Mouse (Mus musculus) forebrain, embryonic 15.5 days (tissue): ENCODE measurements at regions not wholly inside any gene's neighbourhood (a gene's known extent, or its start where the extent isn't known, plus 50 kb on each side); places are given as distances from the start of the nearest gene placed in this dataset.
A peak's percentile ranks its signal among the peaks of the same experiment; 100 is the strongest.

Experiments
- ATAC-seq: fragments of 200-750 bp; cut with Nextera tagmentation; replicated peaks from 2 replicates; pipeline ENCODE4 v1.8.0; 2017; ENCODE audit warnings: mild to moderate bottlenecking, moderate TSS enrichment, moderate library complexity
- H3K27ac ChIP-seq: fragments of 300-500 bp; sonication (generic); replicated peaks from 2 replicates; pipeline ENCODE4 v1.5.1; 2015; ENCODE audit warnings: mild to moderate bottlenecking, inconsistent platforms
- H3K27me3 ChIP-seq: fragments of 300-500 bp; sonication (generic); 2 replicates; pipeline ENCODE4 v1.6.1; 2015; ENCODE audit warnings: inconsistent platforms
- H3K36me3 ChIP-seq: fragments of 300-500 bp; sonication (generic); 2 replicates; pipeline ENCODE4 v1.6.1; 2015; ENCODE audit warnings: mild to moderate bottlenecking, inconsistent platforms
- H3K4me1 ChIP-seq: fragments of 300-500 bp; sonication (generic); 2 replicates; pipeline ENCODE4 v1.6.1; 2015; ENCODE audit warnings: inconsistent platforms
- H3K4me2 ChIP-seq: fragments of 300-500 bp; sonication (generic); replicated peaks from 2 replicates; pipeline ENCODE4 v1.6.1; 2015; ENCODE audit warnings: mild to moderate bottlenecking, inconsistent platforms
- H3K4me3 ChIP-seq: fragments of 300-500 bp; sonication (generic); 2 replicates; pipeline ENCODE4 v1.5.1; 2015; ENCODE audit warnings: mild to moderate bottlenecking, inconsistent platforms
- H3K9ac ChIP-seq: fragments of 300-500 bp; sonication (generic); replicated peaks from 2 replicates; pipeline ENCODE4 v1.6.1; 2015; ENCODE audit warnings: mild to moderate bottlenecking, inconsistent platforms
- H3K9me3 ChIP-seq: fragments of 300-500 bp; sonication (generic); 2 replicates; pipeline ENCODE4 v1.6.1; 2016; ENCODE audit warnings: inconsistent platforms
- WGBS: fragments of 180-500 bp; shearing (Covaris S2); methylation state at CpG from one replicate; pipeline ENCODE4 v1.1.7; 2015; ENCODE audit warnings: mixed read lengths; 5-methylcytosine and 5-hydroxymethylcytosine counted together

DNA sequence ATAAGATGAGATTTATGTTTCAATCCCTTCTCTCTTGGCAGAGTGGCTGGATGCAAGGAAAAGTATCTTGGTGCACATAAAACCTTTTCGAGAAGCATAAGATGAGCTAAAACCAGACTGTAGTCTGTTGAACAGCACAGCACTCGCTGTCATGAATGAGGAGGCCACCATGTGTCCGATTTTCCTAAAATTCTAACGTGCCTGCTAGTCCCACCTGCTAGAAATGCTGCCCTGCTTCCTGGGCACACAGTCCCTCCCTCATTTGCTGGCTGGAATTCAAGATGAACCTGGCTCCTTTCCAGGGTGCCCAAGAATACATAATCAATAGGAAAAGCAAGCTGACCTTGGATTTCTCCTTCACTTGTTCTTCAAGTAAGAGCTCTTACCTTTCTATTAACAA lies 501.4 kb upstream of the Map3k7 start:
- 0 out of 2 replicates have a peak, but pooled peaks have one; percentile 61 for ATAC-seq
- Histone ChIP-seq H3K9me3 (no peaks in the 10 kb centered on the region), H3K4me3 (no peak overlapping the region), H3K27me3 (no peaks in the 10 kb centered on the region), H3K4me2 (no peak overlapping the region), H3K36me3 (no peaks in the 10 kb centered on the region), H3K27ac (0 out of 2 replicates have a peak overlapping the region, but pooled peaks have one; percentile 31), H3K9ac (no peak overlapping the region), H3K4me1 (peaks cover 8% of the 10 kb centered on the region)
- WGBS: 54% methylated on average over 4 of the region's 4 CpGs

DNA sequence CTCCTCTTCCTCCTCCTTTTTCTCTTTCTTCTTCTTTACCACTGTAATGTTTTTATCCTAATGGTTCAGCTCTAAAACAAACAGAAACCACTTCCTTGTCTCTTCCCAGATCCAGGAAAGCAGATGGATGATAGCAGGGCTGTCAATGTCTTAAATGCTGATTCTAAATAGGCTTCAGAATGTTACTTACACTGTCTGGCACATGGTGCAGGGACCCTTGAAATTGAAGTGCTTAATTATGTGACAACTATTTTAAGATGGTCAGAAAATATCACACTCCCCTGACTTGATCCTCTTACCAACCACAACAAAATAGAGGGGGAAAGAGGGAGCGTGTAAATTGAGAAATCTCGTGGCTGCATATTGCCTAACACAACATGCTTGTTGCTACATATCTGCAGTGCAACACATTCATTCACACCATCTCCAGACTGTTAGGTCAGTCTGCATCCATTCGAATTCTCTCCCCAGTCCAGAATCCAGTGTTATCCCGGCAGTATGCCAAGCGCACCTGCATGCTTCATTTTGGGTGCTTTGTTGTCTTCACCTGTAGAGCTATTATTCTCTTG lies 500.7 kb upstream of the Map3k7 start:
- peak; percentile 58; the same call in 1 of the 2 replicates for ATAC-seq
- 81% methylated on average over 5 of the region's 5 CpGs for WGBS
- H3K9me3 ChIP-seq: no peaks in the 10 kb centered on the region
- no peaks in the 10 kb centered on the region for H3K27me3 ChIP-seq
- no peak overlapping the region for H3K4me2 ChIP-seq
- no peaks in the 10 kb centered on the region for H3K36me3 ChIP-seq
- no peak overlapping the region for H3K9ac ChIP-seq
- no peak overlapping the region for H3K4me3 ChIP-seq
- peaks cover 9% of the 10 kb centered on the region for H3K4me1 ChIP-seq
- no peak overlapping the region for H3K27ac ChIP-seq

DNA sequence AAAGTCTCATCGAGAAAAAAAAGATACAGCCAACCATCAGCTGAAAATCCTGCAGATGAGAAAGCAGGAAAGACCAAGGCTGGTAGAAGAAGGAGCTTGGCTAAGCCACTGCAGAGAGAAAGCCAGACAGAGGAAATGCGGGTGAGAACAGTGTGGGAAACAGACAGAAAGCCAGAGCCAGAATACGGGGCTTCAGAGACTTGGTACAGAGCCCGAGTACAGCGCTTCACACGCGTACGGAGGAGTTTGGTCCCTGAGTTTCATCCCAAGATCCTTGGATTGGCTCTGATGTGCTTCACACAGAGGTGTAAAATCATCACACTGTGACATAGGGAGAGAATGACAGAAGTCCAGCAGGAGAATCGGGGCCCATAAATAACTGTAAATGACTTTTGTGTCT lies 495.6 kb upstream of the Map3k7 start:
- peak; percentile 43; the same call in 1 of the 2 replicates for ATAC-seq
- 0 out of 2 replicates have a peak overlapping the region, but pooled peaks have one; percentile 3 for H3K4me2 ChIP-seq
- no peaks in the 10 kb centered on the region for H3K36me3 ChIP-seq
- peaks cover 5% of the 10 kb centered on the region; the same call in 1 of the 2 replicates for H3K4me1 ChIP-seq
- no peaks in the 10 kb centered on the region for H3K27me3 ChIP-seq
- no peaks in the 10 kb centered on the region for H3K9me3 ChIP-seq
- WGBS: 56% methylated on average over 9 of the region's 9 CpGs
- H3K27ac ChIP-seq: no peak overlapping the region; the same call in 1 of the 2 replicates
- no peak overlapping the region for H3K9ac ChIP-seq
- H3K4me3 ChIP-seq: no peak overlapping the region

GRCm38 (mm10) chr4:31469803-31470202 lies 494.1 kb upstream of the Map3k7 start:
- Histone ChIP-seq H3K9ac (no peak overlapping the region), H3K4me2 (no peak overlapping the region), H3K4me1 (peaks cover 5% of the 10 kb centered on the region; the same call in 1 of the 2 replicates), H3K36me3 (no peaks in the 10 kb centered on the region), H3K27me3 (no peaks in the 10 kb centered on the region), H3K27ac (no peak overlapping the region), H3K9me3 (no peaks in the 10 kb centered on the region), H3K4me3 (no peak overlapping the region)
- 79% methylated on average over 4 of the region's 4 CpGs for WGBS
- no peak for ATAC-seq

DNA sequence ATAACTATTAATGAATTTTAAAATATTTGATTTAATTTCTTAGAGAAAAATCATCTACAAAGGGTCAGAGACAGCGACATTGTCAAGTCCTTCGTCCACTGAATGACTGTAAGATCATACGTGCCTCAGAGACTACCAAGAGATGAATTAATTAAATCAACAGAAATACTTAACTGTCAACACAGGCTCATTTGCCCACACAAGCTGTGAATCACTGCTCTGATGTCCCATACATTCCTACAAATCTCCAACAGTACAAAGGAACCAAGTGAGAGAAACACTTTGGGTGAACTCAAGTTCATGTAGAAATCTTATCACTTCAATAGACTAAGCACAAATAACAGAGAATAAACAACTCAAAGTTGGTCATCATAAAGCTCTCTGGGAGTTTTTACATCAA lies 471.4 kb upstream of the Map3k7 start:
- Histone ChIP-seq H3K4me1 (peaks cover 23% of the 10 kb centered on the region), H3K27ac (peak overlapping the region; percentile 46), H3K27me3 (no peaks in the 10 kb centered on the region), H3K4me3 (no peak overlapping the region), H3K4me2 (no peak overlapping the region), H3K9me3 (no peaks in the 10 kb centered on the region), H3K36me3 (no peaks in the 10 kb centered on the region), H3K9ac (no peak overlapping the region)
- peak; percentile 31 for ATAC-seq
- 32% methylated on average over 3 of the region's 3 CpGs for WGBS

GRCm38 (mm10) chr4:31493087-31493511 lies 470.8 kb upstream of the Map3k7 start:
- no peak overlapping the region for H3K4me3 ChIP-seq
- H3K27me3 ChIP-seq: no peaks in the 10 kb centered on the region
- 15% methylated on average over 3 of the region's 3 CpGs for WGBS
- no peaks in the 10 kb centered on the region for H3K36me3 ChIP-seq
- H3K4me1 ChIP-seq: peaks cover 22% of the 10 kb centered on the region
- ATAC-seq: peak; percentile 88
- no peaks in the 10 kb centered on the region for H3K9me3 ChIP-seq
- H3K4me2 ChIP-seq: no peak overlapping the region
- H3K27ac ChIP-seq: peak overlapping the region; percentile 65
- H3K9ac ChIP-seq: no peak overlapping the region

- WGBS: 91% methylated on average over 2 of the region's 2 CpGs
- H3K27me3 ChIP-seq: no peaks in the 10 kb centered on the region
- no peaks in the 10 kb centered on the region for H3K36me3 ChIP-seq
- no peaks in the 10 kb centered on the region for H3K9me3 ChIP-seq
- no peak overlapping the region for H3K4me2 ChIP-seq
- no peak overlapping the region for H3K9ac ChIP-seq
- H3K4me3 ChIP-seq: no peak overlapping the region
- no peaks in the 10 kb centered on the region for H3K4me1 ChIP-seq
- no peak overlapping the region for H3K27ac ChIP-seq
- ATAC-seq: no peak
These were observed 464.0 kb upstream of the Map3k7 start for GRCm38 (mm10) chr4:31499888-31500287.

- Histone ChIP-seq H3K27ac (no peak overlapping the region), H3K4me1 (no peaks in the 10 kb centered on the region), H3K27me3 (no peaks in the 10 kb centered on the region), H3K4me2 (no peak overlapping the region), H3K9me3 (no peaks in the 10 kb centered on the region), H3K36me3 (no peaks in the 10 kb centered on the region), H3K4me3 (no peak overlapping the region), H3K9ac (no peak overlapping the region)
- WGBS: 78% methylated on average over 4 of the region's 4 CpGs
- no peak for ATAC-seq
These were observed 463.5 kb upstream of the Map3k7 start for GRCm38 (mm10) chr4:31500432-31500831.

GRCm38 (mm10) chr4:31525638-31526207 lies 438.2 kb upstream of the Map3k7 start:
- H3K36me3 ChIP-seq: no peaks in the 10 kb centered on the region
- H3K9ac ChIP-seq: no peak overlapping the region
- peak; percentile 74 for ATAC-seq
- WGBS: 24% methylated on average over 4 of the region's 4 CpGs
- peak overlapping the region; percentile 40; the same call in 1 of the 2 replicates for H3K27ac ChIP-seq
- no peaks in the 10 kb centered on the region for H3K27me3 ChIP-seq
- no peaks in the 10 kb centered on the region for H3K9me3 ChIP-seq
- H3K4me2 ChIP-seq: no peak overlapping the region
- 0 out of 2 replicates have a peak, but pooled peaks cover 9% of the 10 kb centered on the region for H3K4me1 ChIP-seq
- H3K4me3 ChIP-seq: no peak overlapping the region

GRCm38 (mm10) chr4:31536811-31537210 lies 427.1 kb upstream of the Map3k7 start:
- Histone ChIP-seq H3K27ac (no peak overlapping the region), H3K4me1 (no peaks in the 10 kb centered on the region), H3K9ac (no peak overlapping the region), H3K36me3 (no peaks in the 10 kb centered on the region), H3K27me3 (no peaks in the 10 kb centered on the region), H3K4me3 (no peak overlapping the region), H3K4me2 (no peak overlapping the region), H3K9me3 (no peaks in the 10 kb centered on the region)
- no peak for ATAC-seq
- WGBS: 92% methylated on average over 1 of the region's 1 CpGs

GRCm38 (mm10) chr4:31553780-31554394 lies 410.0 kb upstream of the Map3k7 start:
- Histone ChIP-seq H3K36me3 (no peaks in the 10 kb centered on the region), H3K4me3 (no peak overlapping the region), H3K9me3 (no peaks in the 10 kb centered on the region), H3K4me2 (no peak overlapping the region), H3K27me3 (no peaks in the 10 kb centered on the region), H3K27ac (no peak overlapping the region), H3K4me1 (no peaks in the 10 kb centered on the region), H3K9ac (no peak overlapping the region)
- ATAC-seq: peak; percentile 38; the same call in 1 of the 2 replicates
- WGBS: 90% methylated on average over 16 of the region's 16 CpGs

DNA sequence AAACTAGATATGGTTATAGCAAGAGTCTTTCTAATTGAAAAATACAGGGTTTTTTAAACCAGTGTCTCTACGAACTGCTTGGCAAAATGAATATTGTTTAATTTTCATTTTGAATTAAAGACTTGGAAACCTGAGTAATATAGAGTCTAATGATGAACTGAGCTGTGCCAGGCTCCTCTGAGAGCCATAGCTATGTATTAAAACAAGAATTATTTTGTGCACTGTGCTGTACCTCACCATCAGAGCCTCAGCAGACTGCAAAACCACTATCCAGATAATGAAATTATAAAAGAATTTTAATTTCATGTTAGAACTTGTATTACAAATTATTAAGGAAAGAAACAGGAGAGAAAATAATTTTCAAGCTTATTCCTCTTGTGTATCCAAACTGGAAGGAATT lies 408.8 kb upstream of the Map3k7 start:
- H3K4me1 ChIP-seq: peaks cover 5% of the 10 kb centered on the region
- H3K36me3 ChIP-seq: no peaks in the 10 kb centered on the region
- whole genome bisulfite sequencing: 88% methylated on average over 1 of the region's 1 CpGs
- H3K4me3 ChIP-seq: no peak overlapping the region
- H3K27me3 ChIP-seq: no peaks in the 10 kb centered on the region
- H3K9ac ChIP-seq: no peak overlapping the region
- no peak overlapping the region for H3K4me2 ChIP-seq
- H3K27ac ChIP-seq: no peak overlapping the region
- no peak for ATAC-seq
- H3K9me3 ChIP-seq: no peaks in the 10 kb centered on the region
